Mouse (Mus musculus): Measurements from ENCODE around the gene Wdpcp. TPM values are rescaled to one million over a fixed set of nuclear protein-coding genes. Genes with fewer than 3 reads are reported as not detected.

Wdpcp gene
- polyA plus RNA-seq, 1 experiment from 2014 or later: 9.2 TPM

DNA sequence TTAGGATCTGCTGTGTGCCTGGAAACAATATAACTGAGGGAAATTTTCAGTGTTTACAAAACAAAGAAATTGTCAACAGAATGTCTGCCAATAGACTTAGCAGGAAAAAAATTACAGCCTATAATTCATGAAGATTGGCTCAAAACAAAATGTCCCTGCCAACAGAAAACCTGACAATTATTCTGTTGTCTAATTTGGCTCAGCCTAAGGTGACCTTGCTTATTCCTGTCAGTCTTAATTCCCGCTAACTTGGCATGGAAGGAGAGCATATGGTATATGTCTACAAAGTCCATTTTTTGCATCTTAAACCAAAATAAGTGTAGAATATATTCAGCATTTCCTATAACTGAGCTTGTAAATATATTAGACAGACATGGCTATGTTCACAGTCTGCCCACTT lies 298.8 kb downstream of the Wdpcp start:
- H3K9me3 ChIP-seq (replicated peaks): no peaks in the 10 kb centered on the region
- H3K36me3 ChIP-seq: no peaks in the 10 kb centered on the region
- no peaks in the 10 kb centered on the region for H3K27me3 ChIP-seq (ENCODE audit: low read depth, poor library complexity, severe bottlenecking)
- H3K27ac ChIP-seq: no peak overlapping the region
- 0 out of 2 replicates have a peak, but pooled peaks cover 4% of the 10 kb centered on the region for H3K4me1 ChIP-seq
- no peak overlapping the region for H3K4me3 ChIP-seq
- DNase-seq (ENCODE audit: low spot score): no peak
- WGBS: 86% methylated on average over 1 of the region's 1 CpGs

- no peaks in the 10 kb centered on the region for H3K36me3 ChIP-seq
- no peak overlapping the region for H3K27ac ChIP-seq
- DNase-seq (ENCODE audit: low spot score): no peak
- WGBS: 77% methylated on average over 4 of the region's 4 CpGs
- no peak overlapping the region for H3K4me3 ChIP-seq
- no peaks in the 10 kb centered on the region for H3K27me3 ChIP-seq (ENCODE audit: low read depth, poor library complexity, severe bottlenecking)
- 0 out of 2 replicates have a peak, but pooled peaks cover 4% of the 10 kb centered on the region for H3K4me1 ChIP-seq
- no peaks in the 10 kb centered on the region for H3K9me3 ChIP-seq (replicated peaks)
Observed at GRCm38 (mm10) chr11:21871728-21872127, 299.7 kb downstream of the Wdpcp start.

- Histone ChIP-seq H3K36me3 (no peaks in the 10 kb centered on the region), H3K27ac (no peak overlapping the region), H3K27me3 (ENCODE audit: low read depth, poor library complexity, severe bottlenecking) (no peaks in the 10 kb centered on the region), H3K4me1 (no peaks in the 10 kb centered on the region), H3K9me3 (replicated peaks) (no peaks in the 10 kb centered on the region), H3K4me3 (no peak overlapping the region)
- no peak for DNase-seq (ENCODE audit: low spot score)
- WGBS: 89% methylated on average over 2 of the region's 2 CpGs
Observed at GRCm38 (mm10) chr11:21875077-21875476, 303.0 kb downstream of the Wdpcp start.

GRCm38 (mm10) chr11:21894696-21895095 lies 322.7 kb downstream of the Wdpcp start:
- Histone ChIP-seq H3K9me3 (replicated peaks) (no peaks in the 10 kb centered on the region), H3K27ac (no peak overlapping the region), H3K4me1 (no peaks in the 10 kb centered on the region), H3K4me3 (no peak overlapping the region), H3K27me3 (ENCODE audit: low read depth, poor library complexity, severe bottlenecking) (no peaks in the 10 kb centered on the region), H3K36me3 (no peaks in the 10 kb centered on the region)
- no peak for DNase-seq (ENCODE audit: low spot score)
- WGBS: 88% methylated on average over 3 of the region's 3 CpGs

- no peak for DNase-seq (ENCODE audit: low spot score)
- no peak overlapping the region for H3K27ac ChIP-seq
- H3K4me3 ChIP-seq: no peak overlapping the region
- 86% methylated on average over 3 of the region's 3 CpGs for WGBS
- no peaks in the 10 kb centered on the region for H3K4me1 ChIP-seq
- H3K36me3 ChIP-seq: no peaks in the 10 kb centered on the region
- H3K9me3 ChIP-seq (replicated peaks): no peaks in the 10 kb centered on the region
- no peaks in the 10 kb centered on the region for H3K27me3 ChIP-seq (ENCODE audit: low read depth, poor library complexity, severe bottlenecking)
Observed at GRCm38 (mm10) chr11:21922531-21922930, 350.5 kb downstream of the Wdpcp start.

Small RNAs within 50 kb of the gene (microRNA-seq; reads per million reads assigned to microRNA genes)
- not detected for gene Gm22990

Other genes starting within 250 kb of the Wdpcp start
- 45.3 and 55.7 TPM in 2 replicates for gene Ugp2, start 201.0 kb upstream of the Wdpcp start, polyA plus RNA-seq (2016; fragmentation: Nextera tagmentation; extraction: Ambion mirVana)
- 363 and 394 TPM in 2 replicates for gene Mdh1, start 132 bp downstream of the Wdpcp start, polyA plus RNA-seq (2016; fragmentation: Nextera tagmentation; extraction: Ambion mirVana)